Mouse (Mus musculus) embryonic facial prominence, embryonic 15.5 days (tissue): ENCODE measurements around the gene Ppp1r9a. TPM values are rescaled to one million over a fixed set of nuclear protein-coding genes. Genes with fewer than 3 reads are reported as not detected.

Experiments used
- ATAC-seq: fragments of 200-750 bp; cut with Nextera tagmentation; 2 replicates; pipeline ENCODE4 v1.8.0; 2017; ENCODE audit warnings: low read depth, moderate TSS enrichment; ENCODE audit not compliant: insufficient number of reproducible peaks, low FRiP score, low TSS enrichment
- H3K27ac ChIP-seq: fragments of 300-500 bp; sonication (generic); replicated peaks from 2 replicates; pipeline ENCODE4 v1.5.1; 2015; ENCODE audit warnings: mild to moderate bottlenecking, inconsistent platforms
- H3K27me3 ChIP-seq: fragments of 300-500 bp; sonication (generic); 2 replicates; pipeline ENCODE4 v1.6.1; 2015; ENCODE audit warnings: inconsistent platforms
- H3K36me3 ChIP-seq: fragments of 300-500 bp; sonication (generic); 2 replicates; pipeline ENCODE4 v1.6.1; 2015; ENCODE audit warnings: mild to moderate bottlenecking, inconsistent platforms
- H3K4me1 ChIP-seq: fragments of 300-500 bp; sonication (generic); 2 replicates; pipeline ENCODE4 v1.6.1; 2015; ENCODE audit warnings: inconsistent platforms
- H3K4me2 ChIP-seq: fragments of 300-500 bp; sonication (generic); replicated peaks from 2 replicates; pipeline ENCODE4 v1.6.1; 2015; ENCODE audit warnings: mild to moderate bottlenecking, inconsistent platforms
- H3K4me3 ChIP-seq: fragments of 300-500 bp; sonication (generic); replicated peaks from 2 replicates; pipeline ENCODE4 v1.5.1; 2015; ENCODE audit warnings: mild to moderate bottlenecking, inconsistent platforms
- H3K9ac ChIP-seq: fragments of 300-500 bp; sonication (generic); 2 replicates; pipeline ENCODE4 v1.6.1; 2015; ENCODE audit warnings: inconsistent platforms
- H3K9me3 ChIP-seq: fragments of 300-500 bp; sonication (generic); replicated peaks from 2 replicates; pipeline ENCODE4 v1.6.1; 2016; ENCODE audit warnings: inconsistent platforms
- WGBS: fragments of 180-500 bp; shearing (Covaris S2); methylation state at CpG from one replicate; pipeline ENCODE4 v1.1.7; 2015; 5-methylcytosine and 5-hydroxymethylcytosine counted together
- polyA plus RNA-seq: library from polyadenylated mRNA; unstranded; fragments of >200 nt; fragmentation: Nextera tagmentation; extraction: Ambion mirVana; gene quantifications from 2 replicates; pipeline ENCODE4 v1.2.1, GENCODE M21; 2015

Gene Ppp1r9a
- polyA plus RNA-seq, 1 experiment from 2014 or later: 13.7 TPM

DNA sequence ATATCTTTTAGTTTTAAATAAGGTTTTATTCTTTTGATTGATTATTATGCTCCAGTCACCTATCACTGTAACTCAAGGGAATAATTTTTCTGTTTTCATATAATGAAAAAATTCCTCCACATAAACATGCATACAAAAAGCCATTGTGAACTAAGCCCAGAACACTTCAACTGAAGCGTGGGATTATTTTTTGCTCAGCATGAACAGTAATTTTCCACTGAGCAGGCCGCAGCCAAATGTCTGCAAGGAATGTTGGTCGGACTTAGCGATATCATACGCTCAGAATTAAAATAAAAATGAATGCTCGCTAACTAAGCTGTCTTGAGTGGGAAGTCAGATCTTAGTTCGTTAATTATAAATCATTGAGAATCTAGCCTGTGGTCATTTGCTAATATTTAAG is 122.2 kb downstream of the Ppp1r9a start:
- H3K36me3 ChIP-seq: no peaks in the 10 kb centered on the region
- 63% methylated on average over 7 of the region's 7 CpGs for WGBS
- H3K4me3 ChIP-seq: no peak overlapping the region
- no peaks in the 10 kb centered on the region for H3K27me3 ChIP-seq
- no peak overlapping the region for H3K27ac ChIP-seq
- H3K4me2 ChIP-seq: no peak overlapping the region
- no peaks in the 10 kb centered on the region for H3K4me1 ChIP-seq
- no peaks in the 10 kb centered on the region for H3K9me3 ChIP-seq
- ATAC-seq: no peak
- no peak overlapping the region for H3K9ac ChIP-seq

- Histone ChIP-seq H3K27me3 (no peaks in the 10 kb centered on the region), H3K27ac (no peak overlapping the region), H3K9me3 (no peaks in the 10 kb centered on the region), H3K4me1 (no peaks in the 10 kb centered on the region), H3K36me3 (no peaks in the 10 kb centered on the region), H3K9ac (no peak overlapping the region), H3K4me3 (no peak overlapping the region), H3K4me2 (no peak overlapping the region)
- WGBS: 78% methylated on average over 3 of the region's 3 CpGs
- ATAC-seq: no peak
Measured at GRCm38 (mm10) chr6:5026772-5027171, 124.1 kb downstream of the Ppp1r9a start.

GRCm38 (mm10) chr6:5027213-5027612 is 124.5 kb downstream of the Ppp1r9a start:
- H3K36me3 ChIP-seq: no peaks in the 10 kb centered on the region
- H3K4me1 ChIP-seq: no peaks in the 10 kb centered on the region
- H3K4me3 ChIP-seq: no peak overlapping the region
- H3K9me3 ChIP-seq: no peaks in the 10 kb centered on the region
- H3K27ac ChIP-seq: no peak overlapping the region
- no peaks in the 10 kb centered on the region for H3K27me3 ChIP-seq
- ATAC-seq: 0 out of 2 replicates have a peak, but pooled peaks have one; percentile 29
- H3K4me2 ChIP-seq: no peak overlapping the region
- WGBS: 85% methylated on average over 2 of the region's 2 CpGs
- no peak overlapping the region for H3K9ac ChIP-seq

DNA sequence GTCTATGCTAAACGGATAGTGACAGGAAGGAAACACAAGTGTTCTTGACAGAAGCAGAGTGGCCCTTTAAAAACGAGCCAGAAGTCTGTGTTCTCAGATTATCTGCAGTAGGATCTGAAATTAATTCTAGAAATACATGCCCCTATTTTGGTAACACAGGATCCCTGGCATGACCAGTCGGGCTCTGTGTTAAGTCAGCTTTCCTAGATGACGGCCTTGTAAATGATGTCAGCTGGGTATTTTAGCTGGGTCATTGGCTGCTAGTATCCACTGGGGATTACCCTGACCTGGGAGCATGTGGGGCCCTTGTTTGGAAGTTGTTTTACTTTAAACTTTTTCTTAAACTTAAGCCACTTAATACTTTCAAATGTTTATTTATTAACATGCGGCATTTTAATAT is 125.1 kb downstream of the Ppp1r9a start:
- ATAC-seq: no peak
- no peak overlapping the region for H3K4me2 ChIP-seq
- H3K4me1 ChIP-seq: no peaks in the 10 kb centered on the region
- no peaks in the 10 kb centered on the region for H3K27me3 ChIP-seq
- H3K36me3 ChIP-seq: no peaks in the 10 kb centered on the region
- H3K4me3 ChIP-seq: no peak overlapping the region
- H3K9me3 ChIP-seq: no peaks in the 10 kb centered on the region
- WGBS: 51% methylated on average over 5 of the region's 5 CpGs
- no peak overlapping the region for H3K9ac ChIP-seq
- H3K27ac ChIP-seq: no peak overlapping the region

DNA sequence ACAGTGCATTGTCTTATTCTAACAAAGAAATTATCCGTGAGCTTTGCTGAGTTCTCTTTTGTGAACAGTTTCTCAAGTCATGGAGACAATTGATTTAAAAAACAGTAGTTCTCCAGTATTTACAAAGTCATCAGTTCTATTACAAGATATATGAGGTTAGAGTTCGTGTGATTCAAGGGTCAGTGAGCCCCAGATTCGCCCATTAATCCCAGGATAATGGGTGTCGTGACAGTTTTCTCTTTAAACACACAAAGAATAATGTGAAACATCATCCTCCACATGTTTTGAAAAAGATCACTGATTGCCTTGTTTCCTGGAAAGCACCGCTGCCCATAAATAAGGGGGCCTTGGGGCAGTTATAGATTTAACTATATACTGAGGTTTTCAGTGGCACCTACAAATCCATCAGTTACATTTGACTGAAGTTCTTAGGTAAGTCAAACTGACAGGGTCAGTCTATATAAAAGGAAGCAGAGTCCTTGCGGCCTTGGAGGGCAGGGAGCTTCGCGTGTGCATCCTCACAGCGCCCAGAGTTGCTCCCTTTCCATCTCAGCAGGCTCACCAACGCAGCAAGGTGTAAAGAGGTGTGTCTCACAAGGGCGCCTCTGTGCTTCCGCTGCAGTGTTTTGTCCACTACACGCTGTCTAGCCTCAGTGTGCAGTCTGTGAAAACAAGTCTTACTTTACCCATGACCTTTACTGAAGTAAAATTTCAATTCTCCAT is 126.6 kb downstream of the Ppp1r9a start:
- WGBS: 78% methylated on average over 13 of the region's 13 CpGs
- no peaks in the 10 kb centered on the region for H3K9me3 ChIP-seq
- H3K9ac ChIP-seq: no peak overlapping the region
- H3K27me3 ChIP-seq: no peaks in the 10 kb centered on the region
- H3K4me1 ChIP-seq: no peaks in the 10 kb centered on the region
- H3K4me3 ChIP-seq: no peak overlapping the region
- H3K27ac ChIP-seq: no peak overlapping the region
- no peaks in the 10 kb centered on the region for H3K36me3 ChIP-seq
- no peak overlapping the region for H3K4me2 ChIP-seq
- no peak for ATAC-seq

GRCm38 (mm10) chr6:5029956-5030355 is 127.2 kb downstream of the Ppp1r9a start:
- no peak overlapping the region for H3K9ac ChIP-seq
- ATAC-seq: no peak
- H3K4me1 ChIP-seq: no peaks in the 10 kb centered on the region
- H3K36me3 ChIP-seq: no peaks in the 10 kb centered on the region
- H3K27ac ChIP-seq: no peak overlapping the region
- H3K9me3 ChIP-seq: no peaks in the 10 kb centered on the region
- WGBS: 90% methylated on average over 5 of the region's 5 CpGs
- H3K4me2 ChIP-seq: no peak overlapping the region
- H3K4me3 ChIP-seq: no peak overlapping the region
- H3K27me3 ChIP-seq: no peaks in the 10 kb centered on the region

DNA sequence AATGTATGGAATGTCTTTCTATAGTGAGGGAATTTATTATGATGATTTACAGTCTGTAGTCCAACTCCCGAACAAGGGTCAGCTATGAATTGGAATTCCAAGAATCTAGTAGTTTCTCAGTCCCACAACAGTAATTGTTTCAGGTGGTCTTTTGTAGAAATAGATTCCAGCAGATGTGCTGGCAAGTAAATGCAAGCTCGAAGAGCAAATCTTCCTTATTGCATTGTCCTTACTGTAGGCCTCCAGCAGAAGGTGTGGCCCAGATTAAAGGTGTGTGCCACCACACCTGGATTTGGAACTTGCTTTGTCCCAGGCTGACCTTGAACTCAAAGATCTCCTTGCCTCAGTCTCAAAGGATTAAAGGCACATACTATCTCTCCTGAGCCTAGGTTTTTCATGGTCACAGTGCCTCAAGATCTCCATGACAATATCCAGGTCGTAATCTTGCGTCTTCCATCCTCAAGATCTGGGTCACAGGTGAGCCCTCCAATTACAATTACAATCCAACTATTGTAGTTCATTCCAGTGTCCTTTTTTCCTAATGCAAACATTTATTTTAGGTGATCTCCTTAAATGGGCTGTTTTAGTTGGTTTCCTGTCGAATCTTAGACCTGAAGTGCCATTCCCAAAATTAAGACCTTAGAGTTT is 130.4 kb downstream of the Ppp1r9a start:
- Histone ChIP-seq H3K4me3 (no peak overlapping the region), H3K9ac (no peak overlapping the region), H3K9me3 (no peaks in the 10 kb centered on the region), H3K36me3 (no peaks in the 10 kb centered on the region), H3K4me2 (no peak overlapping the region), H3K27me3 (no peaks in the 10 kb centered on the region), H3K4me1 (no peaks in the 10 kb centered on the region), H3K27ac (no peak overlapping the region)
- ATAC-seq: no peak
- WGBS: 86% methylated on average over 5 of the region's 5 CpGs

- H3K9ac ChIP-seq: no peak overlapping the region
- no peak overlapping the region for H3K4me3 ChIP-seq
- H3K27me3 ChIP-seq: no peaks in the 10 kb centered on the region
- 84% methylated on average over 4 of the region's 4 CpGs for WGBS
- H3K4me1 ChIP-seq: no peaks in the 10 kb centered on the region
- no peaks in the 10 kb centered on the region for H3K9me3 ChIP-seq
- H3K27ac ChIP-seq: no peak overlapping the region
- ATAC-seq: no peak
- no peaks in the 10 kb centered on the region for H3K36me3 ChIP-seq
- no peak overlapping the region for H3K4me2 ChIP-seq
Measured at GRCm38 (mm10) chr6:5037225-5037624, 134.5 kb downstream of the Ppp1r9a start.

GRCm38 (mm10) chr6:5038140-5038749 is 135.5 kb downstream of the Ppp1r9a start:
- WGBS: 70% methylated on average over 2 of the region's 2 CpGs
- Histone ChIP-seq H3K9ac (no peak overlapping the region), H3K27ac (no peak overlapping the region), H3K9me3 (no peaks in the 10 kb centered on the region), H3K4me3 (no peak overlapping the region), H3K27me3 (no peaks in the 10 kb centered on the region), H3K4me2 (no peak overlapping the region), H3K4me1 (no peaks in the 10 kb centered on the region), H3K36me3 (no peaks in the 10 kb centered on the region)
- ATAC-seq: no peak

GRCm38 (mm10) chr6:5039316-5039715 is 136.6 kb downstream of the Ppp1r9a start:
- no peaks in the 10 kb centered on the region for H3K27me3 ChIP-seq
- no peak overlapping the region for H3K4me2 ChIP-seq
- 76% methylated on average over 2 of the region's 2 CpGs for WGBS
- no peaks in the 10 kb centered on the region for H3K9me3 ChIP-seq
- no peaks in the 10 kb centered on the region for H3K36me3 ChIP-seq
- H3K4me3 ChIP-seq: no peak overlapping the region
- no peaks in the 10 kb centered on the region for H3K4me1 ChIP-seq
- no peak for ATAC-seq
- H3K9ac ChIP-seq: no peak overlapping the region
- no peak overlapping the region for H3K27ac ChIP-seq

DNA sequence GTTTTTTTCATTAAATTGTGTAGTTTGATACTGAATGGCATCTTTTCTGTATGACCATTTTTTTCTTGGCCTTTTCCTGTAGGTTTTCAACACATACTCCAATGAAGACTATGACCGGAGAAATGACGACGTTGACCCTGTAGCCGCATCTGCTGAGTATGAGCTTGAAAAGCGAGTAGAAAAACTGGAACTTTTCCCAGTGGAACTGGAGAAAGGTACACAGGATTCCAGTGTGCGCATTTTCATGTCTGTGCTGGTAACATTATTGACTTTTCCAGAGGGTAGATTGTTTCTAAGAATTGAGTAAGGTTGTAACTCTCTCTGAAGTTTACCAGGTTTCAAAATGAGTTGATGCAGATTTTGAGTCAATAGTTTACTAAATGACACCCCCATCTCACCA is 143.1 kb downstream of the Ppp1r9a start:
- Histone ChIP-seq H3K9ac (no peak overlapping the region), H3K27ac (no peak overlapping the region), H3K9me3 (no peaks in the 10 kb centered on the region), H3K4me3 (no peak overlapping the region), H3K4me1 (no peaks in the 10 kb centered on the region), H3K27me3 (no peaks in the 10 kb centered on the region), H3K36me3 (no peaks in the 10 kb centered on the region), H3K4me2 (no peak overlapping the region)
- WGBS: 85% methylated on average over 6 of the region's 6 CpGs
- ATAC-seq: no peak
